Mouse (Mus musculus): ENCODE results near the gene Sipa1l1.

Gene Sipa1l1

GRCm38 (mm10) chr12:82367986-82368385, 198.9 kb downstream of the Sipa1l1 start:
- DNase-seq (ENCODE audit: extremely low read depth, low read depth, low spot score): no peak

GRCm38 (mm10) chr12:82369402-82370160, 200.5 kb downstream of the Sipa1l1 start:
- DNase-seq (ENCODE audit: extremely low read depth, low read depth, low spot score): no peak

- DNase-seq (ENCODE audit: extremely low read depth, low read depth, low spot score): no peak
These were observed 202.1 kb downstream of the Sipa1l1 start for GRCm38 (mm10) chr12:82371266-82371665.

GRCm38 (mm10) chr12:82374020-82374419, 204.9 kb downstream of the Sipa1l1 start:
- DNase-seq (ENCODE audit: extremely low read depth, low read depth, low spot score): no peak

- DNase-seq (ENCODE audit: extremely low read depth, low read depth, low spot score): no peak
These were observed 213.8 kb downstream of the Sipa1l1 start for GRCm38 (mm10) chr12:82382932-82383331.

GRCm38 (mm10) chr12:82384719-82385118, 215.6 kb downstream of the Sipa1l1 start:
- DNase-seq (ENCODE audit: extremely low read depth, low read depth, low spot score): no peak

- DNase-seq (ENCODE audit: extremely low read depth, low read depth, low spot score): no peak
These were observed 217.9 kb downstream of the Sipa1l1 start for GRCm38 (mm10) chr12:82387042-82387441.

GRCm38 (mm10) chr12:82387647-82388046, 218.5 kb downstream of the Sipa1l1 start:
- DNase-seq (ENCODE audit: extremely low read depth, low read depth, low spot score): no peak

GRCm38 (mm10) chr12:82388144-82388543, 219.0 kb downstream of the Sipa1l1 start:
- DNase-seq (ENCODE audit: extremely low read depth, low read depth, low spot score): no peak

GRCm38 (mm10) chr12:82394118-82394861, 225.2 kb downstream of the Sipa1l1 start:
- no peak for DNase-seq (ENCODE audit: extremely low read depth, low read depth, low spot score)

- DNase-seq (ENCODE audit: extremely low read depth, low read depth, low spot score): no peak
These were observed 226.1 kb downstream of the Sipa1l1 start for GRCm38 (mm10) chr12:82395194-82395593.

GRCm38 (mm10) chr12:82397193-82397592, 228.1 kb downstream of the Sipa1l1 start:
- DNase-seq (ENCODE audit: extremely low read depth, low read depth, low spot score): no peak

- DNase-seq (ENCODE audit: extremely low read depth, low read depth, low spot score): no peak
These were observed 228.6 kb downstream of the Sipa1l1 start for GRCm38 (mm10) chr12:82397751-82398150.

GRCm38 (mm10) chr12:82398926-82399325, 229.8 kb downstream of the Sipa1l1 start:
- DNase-seq (ENCODE audit: extremely low read depth, low read depth, low spot score): no peak

GRCm38 (mm10) chr12:82399971-82400720, 231.0 kb downstream of the Sipa1l1 start:
- DNase-seq (ENCODE audit: extremely low read depth, low read depth, low spot score): no peak

GRCm38 (mm10) chr12:82400783-82401182, 231.7 kb downstream of the Sipa1l1 start:
- DNase-seq (ENCODE audit: extremely low read depth, low read depth, low spot score): no peak

- DNase-seq (ENCODE audit: extremely low read depth, low read depth, low spot score): no peak
These were observed 232.3 kb downstream of the Sipa1l1 start for GRCm38 (mm10) chr12:82401440-82401839.

GRCm38 (mm10) chr12:82402635-82403034, 233.5 kb downstream of the Sipa1l1 start:
- DNase-seq (ENCODE audit: extremely low read depth, low read depth, low spot score): no peak

GRCm38 (mm10) chr12:82407531-82408255, 238.6 kb downstream of the Sipa1l1 start:
- no peak for DNase-seq (ENCODE audit: extremely low read depth, low read depth, low spot score)

GRCm38 (mm10) chr12:82408486-82408885, 239.4 kb downstream of the Sipa1l1 start:
- DNase-seq (ENCODE audit: extremely low read depth, low read depth, low spot score): no peak
